Mouse (Mus musculus): ENCODE results near the gene Heatr4. TPM values are rescaled to one million over a fixed set of nuclear protein-coding genes. Genes with fewer than 3 reads are reported as not detected.

The Heatr4 gene
- total and polyA plus RNA-seq, 2 experiments from 2014 or later: 0.04 TPM; not detected in 1

DNA sequence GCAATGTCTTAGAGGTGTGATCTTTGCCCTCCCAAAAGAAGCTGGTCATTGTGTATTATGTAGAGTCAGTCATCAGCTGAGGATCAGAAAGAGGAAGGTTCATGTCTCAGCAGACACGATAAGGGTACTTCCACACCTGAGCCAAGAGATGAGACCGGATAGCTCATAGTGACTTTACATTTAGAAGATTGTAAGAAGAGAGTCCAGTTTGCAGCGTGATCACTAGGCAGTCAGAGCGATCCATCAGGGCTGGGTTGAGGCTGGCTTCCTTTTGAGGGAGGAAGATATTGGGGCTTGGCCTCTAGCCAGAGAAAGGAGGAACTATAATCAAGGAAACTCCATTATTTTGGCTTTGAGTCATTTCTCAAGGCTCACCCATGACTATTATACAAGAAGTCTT is 56.9 kb downstream of the Heatr4 start:
- H3K4me1 ChIP-seq (ENCODE audit: control insufficient read depth, insufficient read depth): peaks cover 30% of the 10 kb centered on the region
- no peak for ATAC-seq (ENCODE audit: insufficient read depth, low read depth)

DNA sequence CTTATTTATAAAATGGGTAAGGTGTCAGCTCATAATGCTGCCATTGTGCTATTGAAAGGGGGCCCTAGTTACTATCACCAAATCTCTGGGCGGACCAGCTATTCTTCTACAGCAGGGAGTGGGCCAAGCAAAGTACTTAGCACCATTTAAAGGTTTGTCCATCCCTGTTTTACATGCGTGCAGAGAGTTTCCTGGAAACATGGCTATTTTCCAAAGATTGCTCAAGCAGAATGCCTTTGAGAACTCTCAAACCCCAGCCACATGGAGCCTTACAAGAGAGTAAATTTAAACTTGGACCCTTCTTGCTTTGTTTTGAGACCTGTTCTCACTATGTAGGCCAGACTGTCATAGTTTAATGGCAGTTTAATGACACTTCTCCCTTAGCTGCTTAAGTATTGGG is 58.6 kb downstream of the Heatr4 start:
- Histone ChIP-seq H3K4me1 (ENCODE audit: control insufficient read depth, insufficient read depth) (peaks cover 34% of the 10 kb centered on the region), H3K36me3 (replicated peaks; ENCODE audit: control insufficient read depth, insufficient read depth, low read length) (no peaks in the 10 kb centered on the region), H3K4me3 (ENCODE audit: low read depth, low read length) (no peak overlapping the region), H3K9me3 (replicated peaks; ENCODE audit: control insufficient read depth, low read length) (no peaks in the 10 kb centered on the region), H3K27me3 (ENCODE audit: control insufficient read depth, insufficient read depth, low read length) (no peaks in the 10 kb centered on the region), H3K27ac (ENCODE audit: low read depth) (no peak overlapping the region), H3K4me2 (ENCODE audit: low read depth, low read length) (no peak overlapping the region), H3K9ac (replicated peaks; ENCODE audit: low read depth, low read length) (no peak overlapping the region)
- DNase-seq (ENCODE audit: low spot score): no peak
- no peak for ATAC-seq (ENCODE audit: insufficient read depth, low read depth)
- TF ChIP-seq EP300 (IDR thresholded peaks at IDR 0.05; ENCODE audit: low read depth) (no peak), CTCF (IDR thresholded peaks at IDR 0.05; ENCODE audit: low read depth) (no peak)
- 58% methylated on average over 2 of the region's 2 CpGs for WGBS

More for the DNA sequence above, 56.9 kb downstream of the Heatr4 start:
- H3K27ac ChIP-seq (ENCODE audit: low read depth): 0 out of 2 replicates have a peak overlapping the region, but pooled peaks have one; percentile 7
- H3K4me2 ChIP-seq (ENCODE audit: low read depth, low read length): no peak overlapping the region
- no peaks in the 10 kb centered on the region for H3K36me3 ChIP-seq (replicated peaks; ENCODE audit: control insufficient read depth, insufficient read depth, low read length)
- peak; percentile 41 for DNase-seq (ENCODE audit: low spot score)
- H3K9ac ChIP-seq (replicated peaks; ENCODE audit: low read depth, low read length): no peak overlapping the region
- 57% methylated on average over 4 of the region's 4 CpGs for WGBS
- H3K9me3 ChIP-seq (replicated peaks; ENCODE audit: control insufficient read depth, low read length): no peaks in the 10 kb centered on the region
- H3K4me3 ChIP-seq (ENCODE audit: low read depth, low read length): no peak overlapping the region
- TF ChIP-seq CTCF (IDR thresholded peaks at IDR 0.05; ENCODE audit: low read depth): no peak
- TF ChIP-seq EP300 (IDR thresholded peaks at IDR 0.05; ENCODE audit: low read depth): no peak
- H3K27me3 ChIP-seq (ENCODE audit: control insufficient read depth, insufficient read depth, low read length): no peaks in the 10 kb centered on the region

DNA sequence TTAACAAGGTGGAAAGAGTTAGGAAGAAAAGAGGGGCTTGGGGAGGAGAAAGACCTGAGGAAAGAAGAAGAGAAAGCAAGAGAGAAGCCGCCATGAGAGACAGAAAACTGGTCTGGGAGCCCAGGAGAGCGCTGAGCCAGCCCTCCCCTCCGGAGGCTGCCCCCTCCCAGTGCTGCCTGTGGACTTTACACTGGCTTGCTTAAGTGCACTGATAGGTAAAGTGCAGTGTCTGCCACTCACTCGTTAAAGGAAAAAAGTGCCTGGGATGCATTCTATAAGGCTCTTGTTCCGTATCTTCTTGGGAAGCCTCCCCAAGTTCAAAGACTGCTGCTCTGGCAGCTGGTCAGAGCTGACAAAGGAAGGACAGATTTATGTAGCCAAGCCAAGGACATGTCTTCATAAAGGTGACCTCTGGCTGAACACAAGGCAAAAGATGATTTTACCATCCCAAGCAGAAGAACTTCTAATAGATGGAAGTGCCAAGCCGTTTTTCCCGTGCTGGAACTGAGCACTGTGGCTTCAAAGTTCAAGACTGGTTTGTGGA is 59.4 kb downstream of the Heatr4 start:
- no peak for ATAC-seq (ENCODE audit: insufficient read depth, low read depth)
- Histone ChIP-seq H3K4me3 (ENCODE audit: low read depth, low read length) (no peak overlapping the region), H3K4me1 (ENCODE audit: control insufficient read depth, insufficient read depth) (peaks cover 34% of the 10 kb centered on the region), H3K9ac (replicated peaks; ENCODE audit: low read depth, low read length) (no peak overlapping the region), H3K4me2 (ENCODE audit: low read depth, low read length) (peak overlapping the region; percentile 11; the same call in 1 of the 2 replicates), H3K27ac (ENCODE audit: low read depth) (no peak overlapping the region), H3K36me3 (replicated peaks; ENCODE audit: control insufficient read depth, insufficient read depth, low read length) (no peaks in the 10 kb centered on the region), H3K27me3 (ENCODE audit: control insufficient read depth, insufficient read depth, low read length) (no peaks in the 10 kb centered on the region), H3K9me3 (replicated peaks; ENCODE audit: control insufficient read depth, low read length) (no peaks in the 10 kb centered on the region)
- TF ChIP-seq EP300 (IDR thresholded peaks at IDR 0.05; ENCODE audit: low read depth) (no peak), CTCF (IDR thresholded peaks at IDR 0.05; ENCODE audit: low read depth) (no peak)
- 42% methylated on average over 7 of the region's 7 CpGs for WGBS
- DNase-seq (ENCODE audit: low spot score): no peak

DNA sequence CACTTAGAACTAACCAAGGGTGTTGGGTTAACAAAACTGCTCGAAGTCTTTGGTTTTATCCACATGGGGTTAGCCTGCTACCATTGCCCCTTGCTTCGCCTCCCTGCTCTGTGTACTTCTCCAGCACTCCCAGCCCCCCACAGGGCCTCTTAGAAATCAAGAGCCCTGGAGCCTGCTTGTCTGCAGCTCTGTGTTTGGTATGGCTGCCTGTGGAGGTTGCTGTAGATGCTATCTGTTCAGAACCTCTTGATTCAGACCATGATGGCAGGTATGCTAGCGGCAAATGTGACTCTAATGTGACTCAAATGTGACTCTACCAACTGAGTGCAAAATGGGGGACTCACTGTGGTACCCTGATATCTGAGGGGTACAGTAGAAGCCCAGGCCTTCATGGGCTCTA is 60.3 kb downstream of the Heatr4 start:
- no peak overlapping the region for H3K9ac ChIP-seq (replicated peaks; ENCODE audit: low read depth, low read length)
- H3K4me1 ChIP-seq (ENCODE audit: control insufficient read depth, insufficient read depth): peaks cover 34% of the 10 kb centered on the region
- H3K36me3 ChIP-seq (replicated peaks; ENCODE audit: control insufficient read depth, insufficient read depth, low read length): no peaks in the 10 kb centered on the region
- 46% methylated on average over 3 of the region's 3 CpGs for WGBS
- no peak for TF ChIP-seq CTCF (IDR thresholded peaks at IDR 0.05; ENCODE audit: low read depth)
- TF ChIP-seq EP300 (IDR thresholded peaks at IDR 0.05; ENCODE audit: low read depth): no peak
- no peak overlapping the region for H3K27ac ChIP-seq (ENCODE audit: low read depth)
- no peak overlapping the region for H3K4me3 ChIP-seq (ENCODE audit: low read depth, low read length)
- DNase-seq (ENCODE audit: low spot score) (no peak), ATAC-seq (ENCODE audit: insufficient read depth, low read depth) (no peak)
- H3K4me2 ChIP-seq (ENCODE audit: low read depth, low read length): no peak overlapping the region
- H3K9me3 ChIP-seq (replicated peaks; ENCODE audit: control insufficient read depth, low read length): no peaks in the 10 kb centered on the region
- no peaks in the 10 kb centered on the region for H3K27me3 ChIP-seq (ENCODE audit: control insufficient read depth, insufficient read depth, low read length)

- H3K9me3 ChIP-seq (replicated peaks; ENCODE audit: control insufficient read depth, low read length): no peaks in the 10 kb centered on the region
- H3K27me3 ChIP-seq (ENCODE audit: control insufficient read depth, insufficient read depth, low read length): no peaks in the 10 kb centered on the region
- TF ChIP-seq CTCF (IDR thresholded peaks at IDR 0.05; ENCODE audit: low read depth): no peak
- no peak for TF ChIP-seq EP300 (IDR thresholded peaks at IDR 0.05; ENCODE audit: low read depth)
- no peak for DNase-seq (ENCODE audit: low spot score)
- no peak overlapping the region for H3K4me3 ChIP-seq (ENCODE audit: low read depth, low read length)
- no peak overlapping the region for H3K4me2 ChIP-seq (ENCODE audit: low read depth, low read length)
- H3K4me1 ChIP-seq (ENCODE audit: control insufficient read depth, insufficient read depth): peaks cover 28% of the 10 kb centered on the region
- WGBS: 36% methylated on average over 1 of the region's 1 CpGs
- H3K9ac ChIP-seq (replicated peaks; ENCODE audit: low read depth, low read length): no peak overlapping the region
- H3K36me3 ChIP-seq (replicated peaks; ENCODE audit: control insufficient read depth, insufficient read depth, low read length): 0 out of 2 replicates have a peak, but pooled peaks cover 3% of the 10 kb centered on the region
- ATAC-seq (ENCODE audit: insufficient read depth, low read depth): no peak
- no peak overlapping the region for H3K27ac ChIP-seq (ENCODE audit: low read depth)
Measured at GRCm38 (mm10) chr12:83923486-83923859, 61.2 kb downstream of the Heatr4 start.
